Mouse (Mus musculus) thymus, adult 2 months (tissue): ENCODE data around the gene Celf2. TPM values are rescaled to one million over a fixed set of nuclear protein-coding genes. Genes with fewer than 3 reads are reported as not detected.
A peak's percentile ranks its signal among the peaks of the same experiment; 100 is the strongest.

ENCODE experiments used
- DNase-seq: peaks from one replicate; pipeline ENCODE4 v3.0.0; 2021
- H3K27ac ChIP-seq: fragments of 200-500 bp; 2 replicates; pipeline ENCODE4 v1.5.1; 2012; ENCODE audit warnings: low read length, control low read depth; ENCODE audit not compliant: control insufficient read depth, insufficient read depth
- H3K27me3 ChIP-seq: fragments of 200-500 bp; 2 replicates; pipeline ENCODE4 v1.6.1; 2012; ENCODE audit warnings: mild to moderate bottlenecking, low read length, moderate library complexity, mixed read lengths; ENCODE audit not compliant: control insufficient read depth, insufficient read depth
- H3K36me3 ChIP-seq: fragments of 200-500 bp; 2 replicates; pipeline ENCODE4 v1.6.1; 2012; ENCODE audit warnings: mild to moderate bottlenecking, low read length, moderate library complexity; ENCODE audit not compliant: control insufficient read depth, insufficient read depth
- H3K4me1 ChIP-seq: fragments of 200-500 bp; replicated peaks from 2 replicates; pipeline ENCODE4 v1.6.1; 2012; ENCODE audit warnings: low read length; ENCODE audit not compliant: control insufficient read depth, insufficient read depth
- H3K4me3 ChIP-seq: fragments of 200-500 bp; 2 replicates; pipeline ENCODE4 v1.5.1; 2012; ENCODE audit warnings: mild to moderate bottlenecking, low read length, control low read depth, moderate library complexity; ENCODE audit not compliant: control insufficient read depth, insufficient read depth
- CTCF ChIP-seq: fragments of 200-500 bp; IDR thresholded peaks from 2 replicates; pipeline ENCODE4 v1.5.1; 2012; ENCODE audit warnings: mild to moderate bottlenecking, control low read depth, low read length, moderate library complexity, borderline replicate concordance; ENCODE audit not compliant: control insufficient read depth, poor library complexity, insufficient read depth; ENCODE audit errors: extremely low read depth
- POLR2A ChIP-seq: fragments of 200-500 bp; IDR thresholded peaks from 2 replicates; pipeline ENCODE4 v1.6.1; 2012; ENCODE audit warnings: mild to moderate bottlenecking, low read length, control low read depth, moderate library complexity; ENCODE audit not compliant: control insufficient read depth, poor library complexity, insufficient read depth; ENCODE audit errors: extremely low read depth
- WGBS: fragments of 180-500 bp; shearing (Covaris S2); methylation state at CpG from one replicate; pipeline ENCODE4 v1.1.7; 2018; 5-methylcytosine and 5-hydroxymethylcytosine counted together
- polyA plus RNA-seq: library from polyadenylated mRNA; depleted of rRNA; stranded (reverse); fragments of >200 nt; gene quantifications from 2 replicates; pipeline ENCODE4 v1.2.3, GENCODE M21; 2012

Gene Celf2
- polyA plus RNA-seq, 1 experiment, result 214 TPM

DNA sequence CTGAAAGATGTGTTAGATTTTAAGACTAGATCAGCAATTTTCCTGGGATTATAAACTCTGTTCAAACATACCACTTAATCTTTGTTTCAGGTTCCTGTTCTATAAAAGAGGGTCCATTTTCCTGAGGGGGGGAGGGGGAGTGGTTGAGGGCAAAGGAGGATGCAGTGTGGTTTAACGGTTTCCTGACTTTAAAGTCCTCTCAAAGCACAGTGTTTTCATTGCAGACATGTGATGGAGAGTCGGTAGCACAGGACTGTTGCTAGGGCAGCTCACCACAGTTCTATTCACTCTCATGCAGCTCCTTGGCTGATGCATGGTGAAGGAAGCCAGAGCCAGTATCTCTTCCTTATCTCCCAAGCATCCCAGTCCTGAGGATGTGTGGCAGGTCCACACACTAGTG, 802.1 kb downstream of the Celf2 start:
- no peaks in the 10 kb centered on the region; the same call in 1 of the 2 replicates for H3K36me3 ChIP-seq
- WGBS, result 1% methylated on average over 2 of the region's 2 CpGs
- peaks cover 26% of the 10 kb centered on the region for H3K4me1 ChIP-seq
- no peak overlapping the region for H3K4me3 ChIP-seq
- DNase-seq, result peak; percentile 85
- H3K27ac ChIP-seq, result peak overlapping the region; percentile 95
- H3K27me3 ChIP-seq, result no peaks in the 10 kb centered on the region
- TF ChIP-seq CTCF (no peak), POLR2A (no peak)

GRCm38 (mm10) chr2:6705929-6706739, 803.2 kb downstream of the Celf2 start:
- H3K36me3 ChIP-seq, result no peaks in the 10 kb centered on the region
- no peaks in the 10 kb centered on the region for H3K27me3 ChIP-seq
- no peak overlapping the region for H3K4me3 ChIP-seq
- H3K27ac ChIP-seq, result peak overlapping the region; percentile 76
- WGBS, result 25% methylated on average over 11 of the region's 11 CpGs
- TF ChIP-seq CTCF, result no peak
- TF ChIP-seq POLR2A, result no peak
- peaks cover 26% of the 10 kb centered on the region for H3K4me1 ChIP-seq
- no peak for DNase-seq

GRCm38 (mm10) chr2:6705475-6705874, 803.9 kb downstream of the Celf2 start:
- TF ChIP-seq CTCF (no peak), POLR2A (no peak)
- no peak for DNase-seq
- Histone ChIP-seq H3K4me1 (peaks cover 26% of the 10 kb centered on the region), H3K27ac (peak overlapping the region; percentile 22; the same call in 1 of the 2 replicates), H3K4me3 (no peak overlapping the region), H3K27me3 (no peaks in the 10 kb centered on the region), H3K36me3 (no peaks in the 10 kb centered on the region)
- WGBS, result 36% methylated on average over 7 of the region's 7 CpGs

DNA sequence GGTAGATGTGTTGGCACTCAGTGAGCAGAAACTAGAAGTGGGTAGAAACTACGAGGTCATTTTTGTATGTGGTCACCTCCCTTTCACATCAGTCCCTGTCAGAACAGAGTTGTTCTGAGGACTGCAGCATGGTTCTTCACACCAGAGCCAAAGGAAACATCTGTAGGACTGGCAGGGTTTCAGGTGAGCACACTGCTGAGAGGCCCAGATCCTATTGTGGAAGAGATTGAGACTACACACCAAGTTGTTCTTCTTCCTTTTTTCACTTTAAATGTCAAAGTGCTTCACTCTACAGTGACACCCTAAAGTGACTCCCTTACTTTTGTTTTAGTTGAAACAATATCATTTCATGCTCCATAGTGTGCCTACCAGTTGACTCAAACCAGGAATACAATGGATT, 804.6 kb downstream of the Celf2 start:
- 28% methylated on average over 1 of the region's 1 CpGs for WGBS
- H3K27ac ChIP-seq, result peak overlapping the region; percentile 21

DNA sequence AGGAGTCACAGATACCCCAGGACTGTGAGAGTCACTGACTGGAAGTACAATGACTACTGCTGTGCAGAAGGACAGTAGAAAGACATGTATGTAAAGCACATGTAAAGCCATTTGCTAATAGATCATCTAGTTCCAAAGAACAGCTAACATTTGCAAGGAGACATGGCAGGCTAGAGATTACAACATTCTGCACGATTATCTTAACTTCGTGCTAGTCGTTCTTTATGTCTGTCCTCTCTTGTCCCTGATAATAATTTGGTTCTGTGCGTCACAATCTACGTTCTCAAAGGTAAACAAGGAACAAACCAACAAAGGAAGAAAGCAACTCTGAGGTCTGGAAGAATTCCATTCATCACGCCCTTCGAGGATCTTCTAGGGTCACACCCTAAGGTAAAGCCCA, 805.0 kb downstream of the Celf2 start:
- no peak for DNase-seq
- Histone ChIP-seq H3K27me3 (no peaks in the 10 kb centered on the region), H3K36me3 (peaks cover 6% of the 10 kb centered on the region), H3K4me3 (no peak overlapping the region), H3K27ac (peak overlapping the region; percentile 21; the same call in 1 of the 2 replicates), H3K4me1 (peaks cover 24% of the 10 kb centered on the region)
- no peak for TF ChIP-seq CTCF
- no peak for TF ChIP-seq POLR2A
- 84% methylated on average over 7 of the region's 7 CpGs for WGBS

More for the DNA sequence above, 804.6 kb downstream of the Celf2 start:
- TF ChIP-seq CTCF (no peak), POLR2A (no peak)
- H3K4me3 ChIP-seq, result no peak overlapping the region
- DNase-seq, result no peak
- H3K36me3 ChIP-seq, result peaks cover 5% of the 10 kb centered on the region
- H3K27me3 ChIP-seq, result no peaks in the 10 kb centered on the region
- peaks cover 26% of the 10 kb centered on the region for H3K4me1 ChIP-seq

- no peaks in the 10 kb centered on the region for H3K27me3 ChIP-seq
- peaks cover 18% of the 10 kb centered on the region for H3K36me3 ChIP-seq
- DNase-seq, result no peak
- H3K27ac ChIP-seq, result no peak overlapping the region
- no peak for TF ChIP-seq POLR2A
- no peak for TF ChIP-seq CTCF
- peaks cover 7% of the 10 kb centered on the region for H3K4me1 ChIP-seq
- WGBS, result 32% methylated on average over 1 of the region's 1 CpGs
- no peak overlapping the region for H3K4me3 ChIP-seq
Observed at GRCm38 (mm10) chr2:6696326-6696725, 813.0 kb downstream of the Celf2 start.

- Histone ChIP-seq H3K4me1 (peaks cover 7% of the 10 kb centered on the region), H3K27me3 (no peaks in the 10 kb centered on the region), H3K4me3 (no peak overlapping the region), H3K36me3 (peaks cover 18% of the 10 kb centered on the region), H3K27ac (no peak overlapping the region)
- no peak for TF ChIP-seq POLR2A
- TF ChIP-seq CTCF, result no peak
- WGBS, result 70% methylated on average over 4 of the region's 4 CpGs
- DNase-seq, result no peak
Observed at GRCm38 (mm10) chr2:6695353-6695951, 813.9 kb downstream of the Celf2 start.
